Mouse (Mus musculus) bone marrow, adult 2 months (tissue): ENCODE data around the gene Armc7.

Experiments
- CTCF ChIP-seq: fragments of 200-500 bp; IDR thresholded peaks from 2 replicates; pipeline ENCODE4 v1.5.1; 2011; ENCODE audit warnings: low read length, control low read depth; ENCODE audit not compliant: control insufficient read depth, insufficient read depth
- POLR2A ChIP-seq: fragments of 200-500 bp; IDR thresholded peaks from 2 replicates; pipeline ENCODE4 v1.6.1; 2011; ENCODE audit warnings: low read depth, mild to moderate bottlenecking, control low read depth, low read length, borderline replicate concordance; ENCODE audit not compliant: control insufficient read depth

- peak; percentile 38; the same call in 1 of the 2 replicates for TF ChIP-seq CTCF
- no peak for TF ChIP-seq POLR2A
Observed at GRCm38 (mm10) chr11:115439906-115440595, 35.4 kb upstream of the Armc7 start, which contains the start of gene Trim80.
